Mouse (Mus musculus): Measurements from ENCODE around the gene Asb13. TPM values are rescaled to one million over a fixed set of nuclear protein-coding genes. Genes with fewer than 3 reads are reported as not detected.

Gene Asb13
- polyA plus RNA-seq, 1 experiment from 2014 or later = 4.9 TPM

GRCm38 (mm10) chr13:3646566-3646965, 12.7 kb downstream of the Asb13 start:
- 85% methylated on average over 7 of the region's 7 CpGs for WGBS
- Histone ChIP-seq H3K27me3 (replicated peaks; ENCODE audit: control insufficient read depth, insufficient read depth, low read length) (no peaks in the 10 kb centered on the region), H3K4me2 (no peak overlapping the region), H3K9me3 (ENCODE audit: control insufficient read depth, low read length) (no peaks in the 10 kb centered on the region), H3K4me1 (replicated peaks; ENCODE audit: control insufficient read depth, insufficient read depth, low read length) (no peaks in the 10 kb centered on the region), H3K4me3 (ENCODE audit: low read depth, low read length) (no peak overlapping the region), H3K27ac (ENCODE audit: low read depth, low read length) (no peak overlapping the region), H3K36me3 (ENCODE audit: control insufficient read depth, insufficient read depth, low read length) (no peaks in the 10 kb centered on the region), H3K9ac (ENCODE audit: low read depth, low read length) (no peak overlapping the region)
- 0 out of 2 replicates have a peak, but pooled peaks have one; percentile 29 for ATAC-seq (replicated peaks; ENCODE audit: low FRiP score)
- no peak for DNase-seq (ENCODE audit: low spot score)

- 85% methylated on average over 4 of the region's 4 CpGs for WGBS
- no peak overlapping the region for H3K4me2 ChIP-seq
- no peak overlapping the region for H3K9ac ChIP-seq (ENCODE audit: low read depth, low read length)
- DNase-seq (ENCODE audit: low spot score) (no peak), ATAC-seq (replicated peaks; ENCODE audit: low FRiP score) (no peak)
- H3K9me3 ChIP-seq (ENCODE audit: control insufficient read depth, low read length) = no peaks in the 10 kb centered on the region
- no peak overlapping the region for H3K27ac ChIP-seq (ENCODE audit: low read depth, low read length)
- H3K36me3 ChIP-seq (ENCODE audit: control insufficient read depth, insufficient read depth, low read length) = no peaks in the 10 kb centered on the region
- no peaks in the 10 kb centered on the region for H3K4me1 ChIP-seq (replicated peaks; ENCODE audit: control insufficient read depth, insufficient read depth, low read length)
- H3K4me3 ChIP-seq (ENCODE audit: low read depth, low read length) = no peak overlapping the region
- no peaks in the 10 kb centered on the region for H3K27me3 ChIP-seq (replicated peaks; ENCODE audit: control insufficient read depth, insufficient read depth, low read length)
These were observed 16.7 kb downstream of the Asb13 start for GRCm38 (mm10) chr13:3650569-3650968.

- H3K4me3 ChIP-seq (ENCODE audit: low read depth, low read length) = no peak overlapping the region
- WGBS = 82% methylated on average over 2 of the region's 2 CpGs
- H3K27ac ChIP-seq (ENCODE audit: low read depth, low read length) = no peak overlapping the region
- no peaks in the 10 kb centered on the region for H3K36me3 ChIP-seq (ENCODE audit: control insufficient read depth, insufficient read depth, low read length)
- DNase-seq (ENCODE audit: low spot score) (no peak), ATAC-seq (replicated peaks; ENCODE audit: low FRiP score) (no peak)
- no peak overlapping the region for H3K9ac ChIP-seq (ENCODE audit: low read depth, low read length)
- no peaks in the 10 kb centered on the region for H3K9me3 ChIP-seq (ENCODE audit: control insufficient read depth, low read length)
- H3K4me1 ChIP-seq (replicated peaks; ENCODE audit: control insufficient read depth, insufficient read depth, low read length) = no peaks in the 10 kb centered on the region
- no peak overlapping the region for H3K4me2 ChIP-seq
- no peaks in the 10 kb centered on the region for H3K27me3 ChIP-seq (replicated peaks; ENCODE audit: control insufficient read depth, insufficient read depth, low read length)
These were observed 20.6 kb downstream of the Asb13 start for GRCm38 (mm10) chr13:3654432-3654831.

GRCm38 (mm10) chr13:3659163-3660160, 25.6 kb downstream of the Asb13 start:
- 69% methylated on average over 16 of the region's 16 CpGs for WGBS

GRCm38 (mm10) chr13:3664241-3664640, 30.4 kb downstream of the Asb13 start:
- H3K27me3 ChIP-seq (replicated peaks; ENCODE audit: control insufficient read depth, insufficient read depth, low read length) = no peaks in the 10 kb centered on the region
- ATAC-seq (replicated peaks; ENCODE audit: low FRiP score) (no peak), DNase-seq (ENCODE audit: low spot score) (no peak)
- no peak overlapping the region for H3K9ac ChIP-seq (ENCODE audit: low read depth, low read length)
- no peak overlapping the region for H3K4me2 ChIP-seq
- no peaks in the 10 kb centered on the region for H3K9me3 ChIP-seq (ENCODE audit: control insufficient read depth, low read length)
- no peak overlapping the region for H3K27ac ChIP-seq (ENCODE audit: low read depth, low read length)
- H3K4me1 ChIP-seq (replicated peaks; ENCODE audit: control insufficient read depth, insufficient read depth, low read length) = no peaks in the 10 kb centered on the region; the same call in 1 of the 2 replicates
- WGBS = 61% methylated on average over 3 of the region's 3 CpGs
- H3K36me3 ChIP-seq (ENCODE audit: control insufficient read depth, insufficient read depth, low read length) = no peaks in the 10 kb centered on the region
- H3K4me3 ChIP-seq (ENCODE audit: low read depth, low read length) = no peak overlapping the region

More at GRCm38 (mm10) chr13:3659163-3660160, 25.6 kb downstream of the Asb13 start:
- H3K27me3 ChIP-seq (replicated peaks; ENCODE audit: control insufficient read depth, insufficient read depth, low read length) = no peaks in the 10 kb centered on the region
- no peaks in the 10 kb centered on the region for H3K9me3 ChIP-seq (ENCODE audit: control insufficient read depth, low read length)
- no peak overlapping the region for H3K4me3 ChIP-seq (ENCODE audit: low read depth, low read length)
- no peak overlapping the region for H3K4me2 ChIP-seq
- no peak overlapping the region for H3K27ac ChIP-seq (ENCODE audit: low read depth, low read length)
- no peaks in the 10 kb centered on the region for H3K36me3 ChIP-seq (ENCODE audit: control insufficient read depth, insufficient read depth, low read length)
- ATAC-seq (replicated peaks; ENCODE audit: low FRiP score) = 0 out of 2 replicates have a peak, but pooled peaks have one; percentile 26
- H3K4me1 ChIP-seq (replicated peaks; ENCODE audit: control insufficient read depth, insufficient read depth, low read length) = no peaks in the 10 kb centered on the region
- DNase-seq (ENCODE audit: low spot score) = no peak
- no peak overlapping the region for H3K9ac ChIP-seq (ENCODE audit: low read depth, low read length)

GRCm38 (mm10) chr13:3665308-3665723, 31.5 kb downstream of the Asb13 start:
- Histone ChIP-seq H3K9ac (ENCODE audit: low read depth, low read length) (no peak overlapping the region), H3K27ac (ENCODE audit: low read depth, low read length) (no peak overlapping the region), H3K4me3 (ENCODE audit: low read depth, low read length) (no peak overlapping the region), H3K4me2 (peak overlapping the region; percentile 31), H3K36me3 (ENCODE audit: control insufficient read depth, insufficient read depth, low read length) (no peaks in the 10 kb centered on the region), H3K4me1 (replicated peaks; ENCODE audit: control insufficient read depth, insufficient read depth, low read length) (peaks cover 5% of the 10 kb centered on the region), H3K27me3 (replicated peaks; ENCODE audit: control insufficient read depth, insufficient read depth, low read length) (no peaks in the 10 kb centered on the region), H3K9me3 (ENCODE audit: control insufficient read depth, low read length) (no peaks in the 10 kb centered on the region)
- DNase-seq (ENCODE audit: low spot score) (peak; percentile 73), ATAC-seq (replicated peaks; ENCODE audit: low FRiP score) (peak; percentile 58)
- 13% methylated on average over 5 of the region's 5 CpGs for WGBS

- Histone ChIP-seq H3K9me3 (ENCODE audit: control insufficient read depth, low read length) (no peaks in the 10 kb centered on the region), H3K27me3 (replicated peaks; ENCODE audit: control insufficient read depth, insufficient read depth, low read length) (no peaks in the 10 kb centered on the region), H3K9ac (ENCODE audit: low read depth, low read length) (no peak overlapping the region), H3K4me2 (no peak overlapping the region), H3K4me3 (ENCODE audit: low read depth, low read length) (no peak overlapping the region), H3K36me3 (ENCODE audit: control insufficient read depth, insufficient read depth, low read length) (no peaks in the 10 kb centered on the region), H3K4me1 (replicated peaks; ENCODE audit: control insufficient read depth, insufficient read depth, low read length) (peaks cover 5% of the 10 kb centered on the region), H3K27ac (ENCODE audit: low read depth, low read length) (no peak overlapping the region)
- WGBS = 78% methylated on average over 5 of the region's 5 CpGs
- ATAC-seq (replicated peaks; ENCODE audit: low FRiP score) = no peak
- DNase-seq (ENCODE audit: low spot score) = no peak
These were observed 33.5 kb downstream of the Asb13 start for GRCm38 (mm10) chr13:3667288-3667873.

GRCm38 (mm10) chr13:3668068-3668467, 34.2 kb downstream of the Asb13 start:
- ATAC-seq (replicated peaks; ENCODE audit: low FRiP score) = no peak
- DNase-seq (ENCODE audit: low spot score) = no peak
- WGBS = 83% methylated on average over 3 of the region's 3 CpGs

More at GRCm38 (mm10) chr13:3668068-3668467, 34.2 kb downstream of the Asb13 start:
- Histone ChIP-seq H3K4me1 (replicated peaks; ENCODE audit: control insufficient read depth, insufficient read depth, low read length) (peaks cover 5% of the 10 kb centered on the region), H3K9me3 (ENCODE audit: control insufficient read depth, low read length) (no peaks in the 10 kb centered on the region), H3K27me3 (replicated peaks; ENCODE audit: control insufficient read depth, insufficient read depth, low read length) (no peaks in the 10 kb centered on the region), H3K9ac (ENCODE audit: low read depth, low read length) (no peak overlapping the region), H3K27ac (ENCODE audit: low read depth, low read length) (no peak overlapping the region), H3K4me3 (ENCODE audit: low read depth, low read length) (no peak overlapping the region), H3K4me2 (no peak overlapping the region), H3K36me3 (ENCODE audit: control insufficient read depth, insufficient read depth, low read length) (no peaks in the 10 kb centered on the region)

All from liver, embryonic 11.5 days (tissue).